Mouse (Mus musculus): Measurements from ENCODE around the gene Zfp446.

Gene Zfp446

DNA sequence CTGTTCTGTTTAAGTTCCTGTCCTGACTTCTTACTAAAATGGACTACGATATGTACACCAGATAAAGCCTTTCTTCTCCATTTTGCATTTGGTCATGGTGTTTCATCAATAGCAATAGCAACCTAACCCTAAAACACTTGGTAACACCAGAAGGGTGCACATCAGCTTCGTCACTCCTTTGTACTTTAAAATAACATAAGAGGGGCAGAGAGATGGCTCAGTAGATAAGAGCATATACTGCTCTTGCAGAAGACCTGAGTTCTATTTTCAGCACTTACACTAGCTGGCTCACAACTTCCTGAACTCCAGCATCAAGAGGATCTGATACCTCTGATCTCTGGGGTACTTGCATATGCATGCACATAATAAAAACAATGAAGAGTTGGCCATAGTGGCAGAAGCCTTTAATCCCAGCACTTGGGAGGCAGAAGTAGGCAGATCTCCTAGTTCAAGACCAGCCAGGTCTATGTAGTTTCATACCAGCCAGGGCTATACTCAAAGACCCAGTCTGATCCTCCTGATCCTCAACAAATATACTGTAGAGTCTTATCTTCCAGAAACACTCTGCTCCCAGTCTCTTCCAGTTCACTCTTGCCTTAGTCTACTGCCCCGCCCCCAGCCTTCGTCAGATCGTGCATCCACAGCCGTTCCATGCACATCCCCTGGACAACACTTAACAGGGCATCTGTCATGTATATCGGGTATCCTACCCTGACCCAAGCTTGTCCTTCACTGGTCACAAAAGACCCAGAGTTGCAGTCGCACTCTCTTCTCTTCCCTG, 10.0 kb downstream of the Zfp446 start:
- DNase-seq = no peak

DNA sequence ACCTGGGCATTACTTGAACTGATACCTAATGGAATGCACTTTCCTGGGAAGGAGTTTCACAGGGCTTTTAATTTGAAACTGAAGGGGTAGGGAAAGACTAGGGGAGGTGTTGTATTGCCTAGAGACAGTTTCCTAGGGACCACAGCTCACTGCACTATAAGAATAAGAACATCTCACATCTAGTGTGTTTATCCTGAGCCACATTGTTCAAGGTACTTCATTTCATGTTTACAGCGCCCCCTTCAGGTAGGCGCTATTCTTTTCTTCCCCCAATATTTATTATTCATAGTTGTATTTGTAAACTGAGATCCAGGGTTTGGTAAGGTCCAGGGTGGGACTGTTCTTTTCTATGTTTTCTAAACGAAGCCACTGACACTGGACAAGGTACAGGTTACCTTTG, 14.6 kb downstream of the Zfp446 start:
- DNase-seq = peak in 1 of 2 experiments; percentile 38

DNA sequence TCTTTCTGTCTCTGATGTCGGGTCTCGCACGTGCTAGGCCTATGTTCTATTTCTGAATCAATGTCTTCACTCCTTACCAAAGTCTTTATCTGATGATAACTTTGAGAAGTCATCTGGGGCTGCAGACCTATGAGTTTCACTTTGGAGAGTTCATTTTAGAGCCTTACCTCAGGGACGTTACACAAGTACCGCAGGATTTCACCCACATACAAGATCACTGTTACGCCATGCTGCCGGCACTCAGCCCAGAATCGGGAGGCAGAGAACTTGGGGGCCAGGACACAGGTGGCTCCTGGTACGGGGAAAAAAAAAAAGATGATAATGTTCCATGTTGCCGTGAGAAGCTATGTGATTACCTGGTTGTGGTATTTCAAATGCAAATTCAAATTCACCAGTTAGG, 15.5 kb downstream of the Zfp446 start:
- DNase-seq = no peak

DNA sequence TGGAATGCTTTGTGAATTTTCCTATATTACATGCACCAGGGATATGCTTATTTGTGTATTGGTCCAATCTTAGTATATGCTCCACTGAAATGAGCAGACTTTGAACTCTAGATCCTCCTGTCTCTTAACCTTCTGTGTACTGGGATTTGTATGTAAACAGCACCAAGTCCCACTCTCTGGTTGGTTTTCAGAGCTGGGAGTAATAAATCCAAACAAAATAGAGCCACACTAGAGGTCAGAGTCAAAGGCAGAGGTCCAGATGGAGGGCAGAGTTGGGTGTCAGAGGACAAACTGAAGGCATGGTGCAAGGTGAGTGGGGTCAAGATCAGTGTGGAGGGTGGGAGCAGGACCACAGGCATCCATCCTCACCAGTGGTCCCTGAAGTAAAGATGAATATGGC, 18.2 kb downstream of the Zfp446 start:
- no peak for DNase-seq

DNA sequence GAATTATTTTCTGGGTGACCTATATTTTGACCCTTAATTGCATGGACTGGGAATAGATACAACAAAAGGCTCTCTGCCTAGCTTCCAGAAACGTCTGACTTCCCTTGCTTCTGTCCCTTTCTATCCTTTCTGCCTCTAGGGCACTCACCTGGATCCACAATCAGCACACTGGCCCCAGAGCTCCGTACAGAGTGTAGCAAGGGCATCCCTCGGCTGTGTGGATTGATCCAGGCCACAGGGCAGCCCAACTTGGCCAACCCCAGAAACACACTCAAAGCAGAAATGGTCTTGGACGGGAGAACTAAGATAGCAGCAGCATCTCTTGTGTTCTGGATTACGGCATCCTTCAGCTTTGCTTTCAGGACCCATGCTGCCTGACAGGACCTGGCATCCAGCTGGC, 19.6 kb downstream of the Zfp446 start:
- DNase-seq = no peak

DNA sequence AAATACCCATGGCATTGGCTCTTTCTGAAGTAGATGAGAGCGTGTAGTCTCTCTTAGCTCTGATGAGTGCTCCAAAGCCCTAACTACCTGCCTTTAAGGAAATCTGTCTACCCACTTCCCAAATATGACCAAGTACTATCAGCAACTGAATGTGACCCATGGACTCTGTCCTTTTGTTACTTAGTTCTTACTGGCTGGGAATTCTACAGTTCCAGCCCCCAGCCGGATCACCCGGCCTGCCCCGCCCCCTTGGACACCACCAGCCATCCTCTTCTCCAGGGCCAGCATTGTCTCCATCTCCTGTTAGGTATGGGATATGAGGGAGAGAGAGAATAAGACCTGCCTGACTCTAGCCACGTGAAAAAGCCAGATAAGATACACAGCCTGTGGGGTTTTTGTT, 20.4 kb downstream of the Zfp446 start, which contains the start of gene Slc27a5:
Slc27a5 (minus strand) TSS at position 140 of the 400 bp plus-strand sequence.
- no peak for DNase-seq

DNA sequence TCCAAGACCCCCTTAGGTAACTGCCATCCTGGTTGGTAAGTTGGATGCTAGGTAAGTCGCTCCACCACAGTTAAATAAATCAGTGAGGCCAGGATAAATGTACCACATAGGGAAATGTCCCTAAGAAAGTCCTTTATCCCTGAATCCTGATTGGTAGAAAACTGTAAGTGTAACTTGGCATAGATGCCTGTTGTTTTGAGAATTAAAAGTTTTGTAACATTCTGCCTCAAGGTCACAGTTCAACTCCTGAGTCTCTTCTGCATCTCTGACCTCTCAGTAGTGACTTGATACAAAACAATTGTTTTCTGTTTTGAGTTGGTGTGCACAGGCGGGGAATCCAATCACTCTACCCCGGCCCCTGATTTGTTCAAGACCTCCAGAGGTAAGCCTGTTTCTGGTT, 21.2 kb downstream of the Zfp446 start, which contains the start of gene Trim28:
Trim28 (plus strand) TSS at position 264 of the 400 bp plus-strand sequence.
- DNase-seq = no peak

DNA sequence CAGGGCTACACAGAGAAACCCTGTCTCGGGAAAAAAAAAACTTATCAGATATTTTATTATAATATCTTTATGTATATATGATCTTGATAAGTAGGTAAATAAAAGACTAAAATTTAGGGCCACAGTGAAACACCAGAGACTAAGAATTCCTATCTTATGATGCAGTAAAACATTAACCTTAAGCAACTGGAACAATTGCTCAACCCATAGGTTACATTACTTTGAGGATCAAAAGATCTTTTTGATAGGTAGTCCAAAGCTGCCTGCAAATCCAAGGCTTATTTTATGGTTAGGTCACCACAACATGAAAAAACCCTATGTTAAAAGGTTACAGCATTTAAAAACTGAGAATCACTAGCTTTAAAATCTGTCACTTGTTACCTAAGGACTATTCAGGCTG, 23.9 kb downstream of the Zfp446 start:
- DNase-seq = no peak

DNA sequence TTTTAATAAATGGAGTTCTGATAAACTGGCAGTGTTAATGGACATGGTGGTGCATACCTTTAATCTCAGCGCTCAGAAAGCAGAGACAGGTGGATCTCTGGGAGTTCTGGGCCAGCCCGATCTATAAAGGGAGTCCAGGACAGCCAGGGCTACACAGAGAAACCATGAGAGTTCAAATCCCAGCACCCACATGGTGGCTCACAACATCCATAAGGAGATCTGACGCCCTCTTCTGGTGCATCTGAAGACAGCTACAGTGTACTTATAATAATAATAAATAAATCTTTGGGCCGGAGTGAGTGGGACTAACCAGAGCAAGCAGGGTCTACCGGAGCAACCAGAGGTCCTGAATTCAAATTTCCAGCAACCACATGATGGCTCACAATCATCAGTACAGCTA, 25.7 kb downstream of the Zfp446 start:
- DNase-seq = no peak

DNA sequence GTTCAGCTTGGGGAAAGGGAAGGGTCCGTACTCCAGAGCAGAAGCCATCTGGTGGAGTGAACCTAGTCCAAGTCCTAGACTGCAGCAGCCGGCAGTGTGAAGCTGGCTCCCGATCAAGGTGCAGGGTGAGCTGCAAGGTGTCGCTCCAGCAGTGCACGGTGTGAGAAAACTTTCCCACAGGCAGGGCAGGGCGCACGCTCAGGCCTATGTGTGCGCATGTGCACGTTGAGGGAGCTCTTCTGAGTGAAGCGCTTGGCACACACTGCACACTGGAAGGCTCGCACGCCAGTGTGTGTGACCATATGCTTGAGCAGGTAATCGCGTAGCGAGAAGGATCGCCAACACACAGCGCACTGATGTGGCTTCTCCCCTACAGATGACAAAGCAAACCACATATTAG, 28.4 kb downstream of the Zfp446 start:
- no peak for DNase-seq

DNA sequence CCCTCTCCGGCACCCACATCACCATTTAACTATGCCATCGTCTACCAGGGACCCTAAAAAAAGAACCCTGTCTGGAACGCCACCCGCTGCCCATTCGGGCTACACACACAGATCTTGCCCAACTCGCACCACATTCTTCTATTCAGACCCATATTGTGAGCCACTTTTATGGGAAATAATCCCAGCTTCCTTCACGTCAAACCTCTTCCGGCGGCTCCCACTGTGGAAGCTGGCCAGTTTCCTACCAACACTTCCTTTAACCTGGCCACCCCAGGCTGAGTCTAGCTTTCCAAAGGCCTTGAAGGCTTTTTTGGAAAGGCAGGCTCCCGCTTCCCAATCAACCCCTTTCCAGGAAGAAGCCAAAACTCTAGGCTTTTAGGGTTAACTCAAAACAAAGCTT, 28.9 kb downstream of the Zfp446 start:
- peak in 1 of 2 experiments; percentile 40 for DNase-seq

DNA sequence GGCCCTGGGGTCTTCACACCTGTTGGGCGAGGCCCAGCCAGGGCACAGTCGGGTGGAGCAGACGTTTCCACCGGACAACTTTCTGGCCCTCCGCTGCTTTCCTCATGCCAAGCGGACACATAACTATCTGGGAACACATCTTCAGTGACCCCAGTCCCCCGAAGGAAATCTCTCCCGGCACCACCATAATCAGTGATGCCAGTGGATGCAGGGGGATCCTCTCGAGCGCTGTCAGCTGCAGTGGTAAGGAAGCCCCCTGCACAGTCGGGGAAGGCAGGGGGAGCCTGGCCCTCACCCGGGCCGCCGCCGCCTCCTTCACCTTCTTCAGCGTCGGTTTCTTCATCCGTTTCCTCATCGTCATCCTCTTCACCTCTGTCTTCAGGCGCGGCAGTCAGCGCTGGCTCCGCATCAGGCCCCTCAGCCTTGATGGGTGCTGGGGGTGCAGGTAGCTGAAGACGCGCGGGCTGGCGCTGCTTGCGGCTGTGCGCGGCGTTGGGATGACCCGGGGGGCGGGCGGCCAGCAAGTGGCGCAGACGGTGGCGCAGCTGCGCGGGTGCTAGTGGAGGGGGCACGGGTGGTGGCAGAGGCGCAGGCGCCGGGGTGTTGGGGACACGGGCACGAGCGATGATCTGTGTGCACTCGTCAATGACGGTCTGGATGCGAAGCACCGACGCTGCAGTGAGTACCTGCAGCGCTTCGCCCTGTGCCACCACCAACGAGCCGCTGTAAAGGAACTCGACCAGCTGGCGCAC, 29.9 kb downstream of the Zfp446 start:
- DNase-seq = peak in 1 of 2 experiments; percentile 10

DNA sequence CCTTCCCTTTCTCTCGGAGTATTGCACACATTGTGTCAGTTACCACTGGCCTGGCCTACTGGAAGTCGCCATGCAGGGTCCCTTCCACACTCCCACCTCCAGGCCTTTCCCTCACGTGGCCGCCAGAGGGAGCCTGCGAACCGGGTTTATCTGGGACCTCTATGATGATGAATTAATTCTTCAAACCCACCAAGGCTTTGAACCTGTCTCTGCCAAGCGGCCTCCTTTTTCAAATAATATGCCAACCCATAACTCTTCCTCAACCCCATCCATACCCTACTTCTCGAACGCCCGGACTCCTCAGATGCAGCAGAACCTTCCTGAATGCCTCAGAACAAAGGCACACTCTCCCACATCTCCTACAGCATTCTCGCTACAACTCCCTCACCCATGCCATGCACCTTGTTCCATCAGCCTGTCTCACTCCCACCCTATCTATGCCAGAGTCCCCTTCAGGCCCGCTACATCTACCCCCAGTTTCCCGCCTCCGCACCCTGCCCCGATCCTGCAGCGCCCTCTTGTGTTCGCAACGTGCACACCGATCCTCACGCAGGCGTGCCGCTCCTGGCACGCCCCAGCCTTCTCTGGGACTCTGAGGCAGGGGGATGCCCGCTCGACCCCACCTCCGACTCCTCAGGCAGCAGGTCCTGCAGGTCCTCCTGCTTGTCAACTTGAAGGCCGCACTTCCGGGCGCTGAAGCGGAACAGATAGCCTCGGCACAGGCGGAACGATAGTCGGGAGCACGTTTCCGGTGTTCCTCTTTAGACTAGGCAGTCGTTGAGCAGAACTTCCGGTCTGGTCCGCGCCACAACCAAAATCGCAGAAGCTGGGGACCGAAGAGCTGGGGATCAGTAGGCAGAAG, 31.7 kb downstream of the Zfp446 start:
- peak; percentile 94 to 96 for DNase-seq

DNA sequence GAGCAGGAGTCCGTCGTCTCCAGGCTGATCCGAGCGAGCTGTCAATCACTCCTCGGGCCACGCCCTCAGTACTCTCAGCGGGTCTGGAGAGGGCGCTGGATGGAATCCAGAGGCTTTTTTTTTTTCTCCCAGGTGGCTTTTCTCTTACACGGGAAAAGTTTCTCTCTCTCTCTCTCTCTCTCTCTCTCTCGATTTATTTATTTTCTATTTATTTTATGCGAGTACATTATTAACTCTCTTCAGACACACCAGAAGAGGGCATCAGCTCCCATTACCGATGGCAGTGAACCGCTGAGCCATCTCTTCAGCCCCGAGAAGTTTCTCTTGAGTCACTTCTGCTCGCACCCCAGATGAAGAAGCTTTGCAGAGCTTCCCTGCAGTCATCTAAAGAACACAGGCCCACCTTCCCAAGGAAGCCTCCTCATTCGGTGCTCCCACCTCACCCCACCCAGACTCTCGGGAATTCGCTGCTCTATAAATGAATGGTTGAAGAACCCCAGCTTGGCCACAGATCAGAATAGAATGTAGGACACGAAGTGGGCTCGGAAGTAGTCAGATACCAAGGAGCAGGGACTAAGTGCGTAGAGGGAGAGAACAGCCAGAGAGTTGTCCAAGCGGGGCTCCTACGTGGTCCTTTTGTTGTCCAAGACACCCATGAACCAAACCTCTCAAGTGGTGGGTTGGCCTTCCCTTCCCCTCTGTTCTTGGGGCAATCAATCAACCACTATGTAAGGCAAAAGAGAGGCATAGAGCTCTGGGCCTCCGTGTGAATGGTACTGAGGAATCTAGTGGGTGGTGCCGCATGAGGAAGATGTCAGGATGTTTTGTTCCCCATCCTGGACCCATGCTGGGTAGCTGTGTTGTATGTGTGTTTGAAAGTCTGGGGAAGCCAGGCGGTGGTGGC, 32.6 kb downstream of the Zfp446 start, which contains the start of gene Zbtb45:
Zbtb45 (minus strand) TSS at position 30 of the 904 bp plus-strand sequence.
- DNase-seq = peak in 1 of 2 experiments; percentile 22

DNA sequence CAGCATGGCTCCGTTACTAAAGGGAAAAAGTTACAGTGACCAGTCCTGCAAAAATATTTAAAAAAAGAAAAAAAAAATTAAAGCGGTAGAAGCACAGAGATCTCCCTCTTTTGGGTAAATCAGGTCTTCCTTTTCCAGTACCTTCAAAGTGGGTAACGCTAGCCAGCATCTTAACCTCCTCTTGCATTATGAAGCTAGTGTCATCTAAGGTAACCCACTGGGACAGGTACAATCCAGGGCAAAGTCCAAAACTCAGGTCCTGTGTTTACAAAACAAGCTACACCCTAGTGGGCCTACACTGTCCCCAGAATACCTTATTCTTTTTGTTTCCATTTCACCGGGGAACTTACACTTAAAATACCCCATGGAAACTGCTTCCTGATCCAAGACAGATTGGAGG, 36.0 kb downstream of the Zfp446 start:
- DNase-seq = no peak

DNA sequence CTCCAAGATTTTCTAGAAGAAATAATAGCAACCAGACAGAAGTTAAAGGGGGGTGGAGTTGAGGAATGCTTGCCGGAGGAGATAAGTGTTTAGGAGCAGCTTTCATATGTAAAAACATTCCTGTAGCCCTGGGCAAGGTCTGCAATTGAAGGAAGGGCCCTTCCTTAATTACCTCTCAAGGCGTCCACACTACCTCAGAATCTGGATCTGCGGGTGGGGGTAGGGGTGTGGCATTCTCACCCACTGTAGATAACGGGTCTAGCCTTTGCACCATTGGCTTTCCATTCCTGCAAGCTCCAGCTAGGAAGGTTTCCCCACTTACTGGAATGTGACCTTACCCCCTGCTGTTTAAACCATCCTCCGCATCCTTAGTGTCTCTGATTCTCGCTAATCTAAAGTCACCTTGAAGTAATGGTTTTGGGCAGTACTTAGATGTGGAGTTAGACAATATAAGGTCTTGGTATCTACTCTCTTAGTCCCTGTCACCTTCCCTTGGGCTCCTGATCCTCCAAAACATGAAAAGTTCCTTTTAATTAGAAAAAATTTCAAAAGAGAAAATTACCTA, 36.7 kb downstream of the Zfp446 start:
- DNase-seq = no peak

DNA sequence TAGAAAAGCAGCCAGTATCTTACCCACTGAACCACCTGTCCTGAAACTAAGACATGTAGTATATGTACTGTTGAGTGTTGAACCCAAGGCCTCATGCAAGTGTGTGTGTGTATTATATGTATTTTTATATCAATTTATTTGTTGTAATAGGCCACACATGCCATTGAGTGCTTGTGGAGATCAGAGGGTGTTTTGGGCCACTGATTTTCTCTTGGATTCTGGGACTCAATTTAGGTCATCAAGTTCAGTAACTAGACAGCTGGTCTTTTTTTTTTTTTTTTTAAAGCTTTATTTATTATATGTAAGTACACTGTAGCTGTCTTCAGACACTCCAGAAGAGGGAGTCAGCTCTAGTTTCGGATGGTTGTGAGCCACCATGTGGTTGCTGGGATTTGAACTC, 37.6 kb downstream of the Zfp446 start:
- DNase-seq = no peak

DNA sequence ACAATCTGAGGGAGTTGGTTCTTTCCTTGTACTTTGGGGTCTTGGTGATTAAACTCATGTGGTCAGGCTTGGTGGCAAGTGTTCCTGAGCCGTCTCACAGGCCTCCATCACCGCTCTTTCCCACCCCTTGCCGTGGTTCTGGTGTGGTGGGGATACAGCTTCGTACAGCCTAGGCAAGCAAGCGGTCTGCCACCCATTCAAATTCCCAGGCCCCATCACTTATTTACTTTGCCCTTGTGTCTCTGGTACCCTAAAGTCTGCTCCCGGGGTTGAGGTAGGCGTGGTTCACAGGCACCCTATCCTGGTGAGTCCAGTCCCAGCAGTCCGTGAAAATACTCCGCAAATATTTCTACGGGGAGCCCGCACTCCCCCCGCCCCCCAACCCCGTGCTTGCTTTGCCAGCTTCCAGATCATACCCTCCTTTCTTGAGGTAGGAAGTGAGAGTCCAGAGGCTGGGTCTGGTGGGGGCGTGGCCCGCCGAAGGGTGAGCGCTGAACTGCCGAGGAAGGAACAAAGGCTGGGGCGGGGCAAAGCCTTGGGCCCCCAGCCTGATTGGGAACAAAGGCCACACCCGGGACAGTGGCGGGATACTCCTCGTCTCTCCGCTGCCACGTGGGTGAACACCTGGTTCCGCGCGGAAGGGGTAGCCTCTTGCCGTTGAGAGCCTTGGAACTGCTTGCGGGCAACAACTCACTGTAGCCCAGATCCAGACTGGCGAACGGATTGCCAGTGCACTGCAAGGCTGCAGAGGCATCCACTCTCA, 45.3 kb downstream of the Zfp446 start:
- DNase-seq = peak; percentile 85 to 91

DNA sequence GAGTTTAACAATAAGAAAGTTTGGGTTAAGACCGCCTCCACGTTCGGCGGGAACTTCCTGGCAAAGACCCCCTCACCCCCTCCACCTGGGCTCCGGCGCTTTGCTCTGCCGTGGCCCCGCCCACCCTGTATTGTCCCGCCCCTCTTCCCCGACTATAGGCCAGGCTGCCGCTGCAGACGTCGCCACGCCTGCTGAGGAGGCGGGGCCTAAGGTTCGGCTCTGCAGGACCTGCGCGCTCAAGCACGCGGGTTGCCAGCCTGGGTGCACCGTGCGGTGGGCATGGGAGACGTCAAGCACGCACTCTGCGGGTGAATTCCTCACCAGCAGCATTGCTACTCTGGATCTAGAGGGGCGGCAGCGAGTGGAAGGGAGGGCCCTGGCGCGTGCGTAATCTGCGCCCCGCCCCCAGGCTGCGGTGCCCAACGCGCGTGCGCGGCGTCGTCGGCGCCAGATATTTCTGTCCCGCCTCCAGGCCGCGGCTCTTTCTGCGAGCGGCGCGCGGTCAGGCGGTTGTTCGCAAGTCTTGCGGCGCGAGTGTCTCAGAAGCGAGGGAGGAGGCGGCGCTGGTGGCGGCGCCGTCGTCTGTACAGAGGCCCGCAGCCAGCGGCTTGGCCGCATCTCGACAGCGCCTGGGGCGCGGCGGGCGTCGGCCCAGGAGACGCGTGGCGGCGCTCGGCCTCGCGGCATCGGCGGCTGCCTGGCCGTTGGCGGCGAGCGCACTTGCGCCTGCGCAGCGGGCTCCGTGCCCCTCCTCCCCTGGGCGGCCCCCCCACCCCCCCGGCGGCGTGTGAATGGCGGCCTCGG, 46.5 kb downstream of the Zfp446 start:
- DNase-seq = peak; percentile 95 to 97

DNA sequence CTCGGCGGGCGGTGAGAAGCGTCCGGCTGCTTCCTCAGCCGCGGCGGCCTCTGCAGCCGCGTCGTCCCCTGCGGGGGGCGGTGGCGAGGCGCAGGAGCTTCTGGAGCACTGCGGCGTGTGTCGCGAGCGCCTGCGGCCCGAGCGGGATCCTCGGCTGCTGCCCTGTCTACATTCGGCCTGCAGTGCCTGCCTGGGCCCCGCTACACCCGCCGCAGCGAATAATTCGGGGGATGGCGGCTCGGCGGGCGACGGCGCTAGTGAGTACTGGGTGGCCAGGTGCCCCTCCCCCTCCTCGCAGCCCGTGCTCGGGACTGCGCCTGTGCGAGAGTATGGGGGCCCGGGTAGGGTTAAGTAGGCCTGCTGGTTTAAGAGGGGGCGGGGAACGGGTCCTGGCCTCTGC, 47.2 kb downstream of the Zfp446 start:
- DNase-seq = peak; percentile 87 to 93
